Mouse (Mus musculus) left cerebral cortex, adult 11 months (tissue): ENCODE measurements at regions not wholly inside any gene's neighbourhood (a gene's known extent, or its start where the extent isn't known, plus 50 kb on each side); places are given as distances from the start of the nearest gene placed in this dataset.

Experiments used
- DNase-seq: peaks from one replicate; pipeline ENCODE4 v3.0.0; 2022; ENCODE audit warnings: low spot score

GRCm38 (mm10) chrX:158451792-158452191 lies 408.7 kb upstream of the Cnksr2 start:
- no peak for DNase-seq

- no peak for DNase-seq
These were observed 380.6 kb upstream of the Cnksr2 start for GRCm38 (mm10) chrX:158423554-158424258.

GRCm38 (mm10) chrX:158394184-158394894 lies 351.2 kb upstream of the Cnksr2 start:
- DNase-seq = peak; percentile 3

- DNase-seq = no peak
These were observed 332.7 kb upstream of the Cnksr2 start for GRCm38 (mm10) chrX:158375791-158376190.

- no peak for DNase-seq
These were observed 330.1 kb upstream of the Cnksr2 start for GRCm38 (mm10) chrX:158373219-158373618.
